Mouse (Mus musculus) mouse embryonic stem cell (cell line): Measurements from ENCODE around the gene Lrba.

Experiments used
- in situ Hi-C, 2 experiments: fragments of 300-500 bp; cut with MboI; formaldehyde crosslinking; loops; 1 replicate in 1 of 2; 3 replicates in 1 of 2; pipeline ENCODE4 v1.14.3; 2019 to 2020; ENCODE audit warnings: low sequenced_read_pairs in 2 of 2, low pct_unique_long_range_greater_than_20kb in 1 of 2, mixed read lengths in 1 of 2; ENCODE audit not compliant: unreplicated experiment in 1 of 2

Gene Lrba

GRCm38 (mm10) chr3:86793720-86794191 is 569.3 kb downstream of the Lrba start:
- in situ Hi-C loops = loop anchor here in 1 of 2 experiments (5.0 kb wide), 1 partner anchor 184 kb away; no protein-coding TSS in a partner anchor

GRCm38 (mm10) chr3:86796716-86797115 is 572.2 kb downstream of the Lrba start:
- in situ Hi-C loops = no loop called here

GRCm38 (mm10) chr3:86797871-86798460 is 573.5 kb downstream of the Lrba start:
- in situ Hi-C loops = no loop called here

GRCm38 (mm10) chr3:86799041-86799440 is 574.6 kb downstream of the Lrba start:
- in situ Hi-C loops = no loop called here

- in situ Hi-C loops = no loop called here
Observed at GRCm38 (mm10) chr3:86800841-86801240, 576.4 kb downstream of the Lrba start.

GRCm38 (mm10) chr3:86802825-86803224 is 578.3 kb downstream of the Lrba start:
- in situ Hi-C loops = no loop called here

- in situ Hi-C loops = no loop called here
Observed at GRCm38 (mm10) chr3:86804265-86804664, 579.8 kb downstream of the Lrba start.

GRCm38 (mm10) chr3:86806834-86807233 is 582.4 kb downstream of the Lrba start:
- in situ Hi-C loops = no loop called here

GRCm38 (mm10) chr3:86807750-86808467 is 583.4 kb downstream of the Lrba start:
- in situ Hi-C loops = no loop called here

GRCm38 (mm10) chr3:86809199-86809598 is 584.7 kb downstream of the Lrba start:
- in situ Hi-C loops = no loop called here

GRCm38 (mm10) chr3:86809646-86810045 is 585.2 kb downstream of the Lrba start:
- in situ Hi-C loops = no loop called here

GRCm38 (mm10) chr3:86810908-86811307 is 586.4 kb downstream of the Lrba start:
- in situ Hi-C loops = no loop called here

- in situ Hi-C loops = no loop called here
Observed at GRCm38 (mm10) chr3:86812689-86813088, 588.2 kb downstream of the Lrba start.

- in situ Hi-C loops = no loop called here
Observed at GRCm38 (mm10) chr3:86818001-86818585, 593.6 kb downstream of the Lrba start.

GRCm38 (mm10) chr3:86819372-86819771 is 594.9 kb downstream of the Lrba start:
- in situ Hi-C loops = no loop called here

- in situ Hi-C loops = no loop called here
Observed at GRCm38 (mm10) chr3:86820344-86820743, 595.9 kb downstream of the Lrba start.

- in situ Hi-C loops = no loop called here
Observed at GRCm38 (mm10) chr3:86821383-86821782, 596.9 kb downstream of the Lrba start.

GRCm38 (mm10) chr3:86827506-86827905 is 603.0 kb downstream of the Lrba start:
- in situ Hi-C loops = no loop called here

- in situ Hi-C loops = no loop called here
Observed at GRCm38 (mm10) chr3:86832115-86832514, 607.6 kb downstream of the Lrba start.
